Mouse (Mus musculus) heart, adult 2 months (tissue): ENCODE measurements at regions not wholly inside any gene's neighbourhood (a gene's known extent, or its start where the extent isn't known, plus 50 kb on each side); places are given as distances from the start of the nearest gene placed in this dataset.

Experiments used
- CTCF ChIP-seq: fragments of 200-600 bp; IDR thresholded peaks from 2 replicates; pipeline ENCODE4 v1.8.1; 2022; ENCODE audit warnings: antibody characterized with exemption, mild to moderate bottlenecking, moderate library complexity
- POLR2A ChIP-seq: fragments of 200-500 bp; IDR thresholded peaks from 2 replicates; pipeline ENCODE4 v1.6.1; 2011; ENCODE audit warnings: mild to moderate bottlenecking, low read depth, low read length, control low read depth; ENCODE audit not compliant: insufficient read depth

DNA sequence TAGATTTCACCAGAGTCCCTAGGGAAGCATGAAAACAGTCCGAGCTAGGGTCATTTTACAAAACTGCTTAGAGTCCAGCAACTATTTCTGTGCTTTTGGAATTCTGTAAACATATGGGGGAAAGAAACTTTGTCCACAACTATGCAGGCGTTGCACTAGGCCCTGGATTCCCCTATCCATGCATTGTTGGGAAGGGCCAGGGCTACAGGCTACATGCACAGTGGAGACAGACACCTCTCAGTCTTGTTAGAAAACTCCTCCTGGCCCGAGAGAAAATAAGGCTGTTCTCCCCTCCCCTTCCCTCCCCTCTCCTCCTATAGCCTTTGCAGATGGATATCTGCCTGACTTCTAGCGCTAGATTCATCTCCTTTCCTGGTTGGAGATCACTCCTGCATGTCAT, 113.9 kb upstream of the Bmp2 start:
- TF ChIP-seq POLR2A, result no peak
- TF ChIP-seq CTCF, result no peak
